Mouse (Mus musculus): ENCODE measurements around the gene Lyst. TPM values are rescaled to one million over a fixed set of nuclear protein-coding genes. Genes with fewer than 3 reads are reported as not detected.
"Not testable (repeated sequence)": the region's sequence is repeated elsewhere in the genome, so short reads cannot be mapped to it uniquely, and the experiment has no call there.

Lyst gene
- polyA plus RNA-seq, 1 experiment from 2014 or later, result 6.0 TPM

- no peaks in the 10 kb centered on the region for H3K27me3 ChIP-seq (replicated peaks; ENCODE audit: control insufficient read depth, insufficient read depth, low read length)
- no peak for ATAC-seq
- no peaks in the 10 kb centered on the region for H3K4me1 ChIP-seq (replicated peaks; ENCODE audit: control insufficient read depth, insufficient read depth, low read length)
- no peaks in the 10 kb centered on the region for H3K9me3 ChIP-seq (ENCODE audit: control insufficient read depth, low read length)
- 100% methylated on average over 1 of the region's 1 CpGs for WGBS
- no peak overlapping the region for H3K27ac ChIP-seq (ENCODE audit: low read length)
- H3K36me3 ChIP-seq (ENCODE audit: control insufficient read depth, insufficient read depth), result no peaks in the 10 kb centered on the region
- H3K4me2 ChIP-seq (ENCODE audit: low read length), result no peak overlapping the region
- no peak overlapping the region for H3K9ac ChIP-seq (replicated peaks; ENCODE audit: low read depth, low read length)
- no peak overlapping the region for H3K4me3 ChIP-seq (replicated peaks; ENCODE audit: low read length)
Observed at GRCm38 (mm10) chr13:13796082-13796481, 205.9 kb downstream of the Lyst start.

GRCm38 (mm10) chr13:13797816-13798215, 207.6 kb downstream of the Lyst start:
- not testable (repeated sequence) for H3K4me1 ChIP-seq (replicated peaks; ENCODE audit: control insufficient read depth, insufficient read depth, low read length); H3K4me3 ChIP-seq (replicated peaks; ENCODE audit: low read length); H3K4me2 ChIP-seq (ENCODE audit: low read length); H3K36me3 ChIP-seq (ENCODE audit: control insufficient read depth, insufficient read depth); H3K27ac ChIP-seq (ENCODE audit: low read length); ATAC-seq; H3K9me3 ChIP-seq (ENCODE audit: control insufficient read depth, low read length); H3K9ac ChIP-seq (replicated peaks; ENCODE audit: low read depth, low read length); H3K27me3 ChIP-seq (replicated peaks; ENCODE audit: control insufficient read depth, insufficient read depth, low read length)
- WGBS, result 89% methylated on average over 12 of the region's 12 CpGs

GRCm38 (mm10) chr13:13798775-13799174, 208.6 kb downstream of the Lyst start:
- H3K4me3 ChIP-seq (replicated peaks; ENCODE audit: low read length), result no peak overlapping the region
- no peak overlapping the region for H3K27ac ChIP-seq (ENCODE audit: low read length)
- H3K9ac ChIP-seq (replicated peaks; ENCODE audit: low read depth, low read length), result no peak overlapping the region
- ATAC-seq, result no peak
- no peaks in the 10 kb centered on the region for H3K27me3 ChIP-seq (replicated peaks; ENCODE audit: control insufficient read depth, insufficient read depth, low read length)
- no peaks in the 10 kb centered on the region for H3K9me3 ChIP-seq (ENCODE audit: control insufficient read depth, low read length)
- H3K4me2 ChIP-seq (ENCODE audit: low read length), result no peak overlapping the region
- no peaks in the 10 kb centered on the region for H3K4me1 ChIP-seq (replicated peaks; ENCODE audit: control insufficient read depth, insufficient read depth, low read length)
- WGBS, result 79% methylated on average over 8 of the region's 8 CpGs
- H3K36me3 ChIP-seq (ENCODE audit: control insufficient read depth, insufficient read depth), result no peaks in the 10 kb centered on the region

GRCm38 (mm10) chr13:13808337-13809132, 218.3 kb downstream of the Lyst start:
- no peaks in the 10 kb centered on the region for H3K4me1 ChIP-seq (replicated peaks; ENCODE audit: control insufficient read depth, insufficient read depth, low read length)
- H3K9ac ChIP-seq (replicated peaks; ENCODE audit: low read depth, low read length), result no peak overlapping the region
- H3K4me2 ChIP-seq (ENCODE audit: low read length), result no peak overlapping the region
- peak; percentile 81 for ATAC-seq
- no peaks in the 10 kb centered on the region for H3K9me3 ChIP-seq (ENCODE audit: control insufficient read depth, low read length)
- no peaks in the 10 kb centered on the region for H3K27me3 ChIP-seq (replicated peaks; ENCODE audit: control insufficient read depth, insufficient read depth, low read length)
- no peaks in the 10 kb centered on the region for H3K36me3 ChIP-seq (ENCODE audit: control insufficient read depth, insufficient read depth)
- WGBS, result 34% methylated on average over 11 of the region's 11 CpGs
- no peak overlapping the region for H3K4me3 ChIP-seq (replicated peaks; ENCODE audit: low read length)
- no peak overlapping the region for H3K27ac ChIP-seq (ENCODE audit: low read length)

- Histone ChIP-seq H3K27me3 (replicated peaks; ENCODE audit: control insufficient read depth, insufficient read depth, low read length) (no peaks in the 10 kb centered on the region), H3K36me3 (ENCODE audit: control insufficient read depth, insufficient read depth) (no peaks in the 10 kb centered on the region), H3K9ac (replicated peaks; ENCODE audit: low read depth, low read length) (no peak overlapping the region), H3K4me3 (replicated peaks; ENCODE audit: low read length) (no peak overlapping the region), H3K27ac (ENCODE audit: low read length) (no peak overlapping the region), H3K4me1 (replicated peaks; ENCODE audit: control insufficient read depth, insufficient read depth, low read length) (no peaks in the 10 kb centered on the region), H3K9me3 (ENCODE audit: control insufficient read depth, low read length) (no peaks in the 10 kb centered on the region), H3K4me2 (ENCODE audit: low read length) (no peak overlapping the region)
- ATAC-seq, result no peak
- WGBS, result 87% methylated on average over 7 of the region's 7 CpGs
Observed at GRCm38 (mm10) chr13:13810885-13811284, 220.7 kb downstream of the Lyst start.

- Histone ChIP-seq H3K4me2 (ENCODE audit: low read length) (no peak overlapping the region), H3K27ac (ENCODE audit: low read length) (no peak overlapping the region), H3K27me3 (replicated peaks; ENCODE audit: control insufficient read depth, insufficient read depth, low read length) (no peaks in the 10 kb centered on the region), H3K4me1 (replicated peaks; ENCODE audit: control insufficient read depth, insufficient read depth, low read length) (0 out of 2 replicates have a peak, but pooled peaks cover 4% of the 10 kb centered on the region), H3K9me3 (ENCODE audit: control insufficient read depth, low read length) (no peaks in the 10 kb centered on the region), H3K9ac (replicated peaks; ENCODE audit: low read depth, low read length) (no peak overlapping the region), H3K36me3 (ENCODE audit: control insufficient read depth, insufficient read depth) (no peaks in the 10 kb centered on the region), H3K4me3 (replicated peaks; ENCODE audit: low read length) (no peak overlapping the region)
- ATAC-seq, result no peak
- 91% methylated on average over 3 of the region's 3 CpGs for WGBS
Observed at GRCm38 (mm10) chr13:13818696-13819095, 228.5 kb downstream of the Lyst start.

- Histone ChIP-seq H3K9me3 (ENCODE audit: control insufficient read depth, low read length) (no peaks in the 10 kb centered on the region), H3K9ac (replicated peaks; ENCODE audit: low read depth, low read length) (no peak overlapping the region), H3K27me3 (replicated peaks; ENCODE audit: control insufficient read depth, insufficient read depth, low read length) (no peaks in the 10 kb centered on the region), H3K4me3 (replicated peaks; ENCODE audit: low read length) (no peak overlapping the region), H3K27ac (ENCODE audit: low read length) (peak overlapping the region; percentile 47), H3K4me2 (ENCODE audit: low read length) (no peak overlapping the region), H3K4me1 (replicated peaks; ENCODE audit: control insufficient read depth, insufficient read depth, low read length) (0 out of 2 replicates have a peak, but pooled peaks cover 4% of the 10 kb centered on the region), H3K36me3 (ENCODE audit: control insufficient read depth, insufficient read depth) (no peaks in the 10 kb centered on the region)
- 42% methylated on average over 7 of the region's 7 CpGs for WGBS
- ATAC-seq, result peak; percentile 91
Observed at GRCm38 (mm10) chr13:13820234-13821123, 230.3 kb downstream of the Lyst start.

- H3K27ac ChIP-seq (ENCODE audit: low read length), result no peak overlapping the region
- ATAC-seq, result no peak
- 90% methylated on average over 7 of the region's 7 CpGs for WGBS
- H3K9me3 ChIP-seq (ENCODE audit: control insufficient read depth, low read length), result no peaks in the 10 kb centered on the region
- H3K36me3 ChIP-seq (ENCODE audit: control insufficient read depth, insufficient read depth), result no peaks in the 10 kb centered on the region
- no peak overlapping the region for H3K4me2 ChIP-seq (ENCODE audit: low read length)
- H3K4me1 ChIP-seq (replicated peaks; ENCODE audit: control insufficient read depth, insufficient read depth, low read length), result 0 out of 2 replicates have a peak, but pooled peaks cover 2% of the 10 kb centered on the region
- no peak overlapping the region for H3K9ac ChIP-seq (replicated peaks; ENCODE audit: low read depth, low read length)
- no peaks in the 10 kb centered on the region for H3K27me3 ChIP-seq (replicated peaks; ENCODE audit: control insufficient read depth, insufficient read depth, low read length)
- H3K4me3 ChIP-seq (replicated peaks; ENCODE audit: low read length), result no peak overlapping the region
Observed at GRCm38 (mm10) chr13:13824946-13825345, 234.7 kb downstream of the Lyst start.

- Histone ChIP-seq H3K4me2 (ENCODE audit: low read length) (no peak overlapping the region), H3K4me3 (replicated peaks; ENCODE audit: low read length) (no peak overlapping the region), H3K27me3 (replicated peaks; ENCODE audit: control insufficient read depth, insufficient read depth, low read length) (no peaks in the 10 kb centered on the region), H3K9ac (replicated peaks; ENCODE audit: low read depth, low read length) (no peak overlapping the region), H3K9me3 (ENCODE audit: control insufficient read depth, low read length) (no peaks in the 10 kb centered on the region), H3K4me1 (replicated peaks; ENCODE audit: control insufficient read depth, insufficient read depth, low read length) (no peaks in the 10 kb centered on the region), H3K27ac (ENCODE audit: low read length) (no peak overlapping the region), H3K36me3 (ENCODE audit: control insufficient read depth, insufficient read depth) (no peaks in the 10 kb centered on the region)
- WGBS, result 58% methylated on average over 6 of the region's 6 CpGs
- peak; percentile 34 for ATAC-seq
Observed at GRCm38 (mm10) chr13:13826533-13826932, 236.3 kb downstream of the Lyst start.
